9 mouse cellular contexts compared by ENCODE assay signal in genomic region chr5:92112175-92112574, GRCm38 (mm10). TPM values are rescaled to one million over a fixed set of nuclear protein-coding genes. Genes with fewer than 3 reads are reported as not detected.
DNase-seq lines count a peak whose midpoint lies in the region; ATAC-seq and TF ChIP-seq lines count a peak whose summit lies in the region.
"Had no signal": no experiment of that assay in that cellular context is flagged by ENCODE, and none has a peak within 500 bp of the region (broad histone marks: within the 10 kb centered on the region; RNA-seq: fewer than 3 reads in every experiment).

No protein-coding gene starts in this region.

- ATAC-seq in heart, embryonic 11.5 days (replicated peaks; ENCODE audit: insufficient number of reproducible peaks, low FRiP score, low TSS enrichment): no peak
- ATAC-seq in heart, postnatal 0 days (ENCODE audit: insufficient read depth, low read depth): no peak
- no peak for ATAC-seq in liver, embryonic 14.5 days (ENCODE audit: insufficient read depth)

- H3K9ac ChIP-seq in heart, embryonic 11.5 days (ENCODE audit: low read depth, low read length): no peak overlapping the region; the same call in 1 of the 2 replicates
- no peak overlapping the region for H3K9ac ChIP-seq in ES-Bruce4 (ENCODE audit: low read depth, poor library complexity, severe bottlenecking)
- peak overlapping the region; percentile 32 for H3K9ac ChIP-seq in heart, postnatal 0 days (replicated peaks; ENCODE audit: low read depth, low read length)
- H3K9ac ChIP-seq in liver, embryonic 14.5 days (replicated peaks): no peak overlapping the region; the same call in 1 of the 2 replicates

- no peaks in the 10 kb centered on the region for H3K36me3 ChIP-seq in heart, embryonic 11.5 days (ENCODE audit: control insufficient read depth, insufficient read depth, low read length)
- no peaks in the 10 kb centered on the region for H3K36me3 ChIP-seq in ES-Bruce4 (ENCODE audit: control insufficient read depth, insufficient read depth, low read length, poor library complexity, severe bottlenecking)
- no peaks in the 10 kb centered on the region for H3K36me3 ChIP-seq in heart, postnatal 0 days (replicated peaks; ENCODE audit: control insufficient read depth, insufficient read depth, low read length)
- H3K36me3 ChIP-seq in liver, embryonic 14.5 days (replicated peaks; ENCODE audit: control insufficient read depth, insufficient read depth, low read depth): no peaks in the 10 kb centered on the region

- peak; percentile 80 for TF ChIP-seq EP300 in ES-Bruce4 (IDR thresholded peaks at IDR 0.05; ENCODE audit: insufficient read depth, low read depth, low read length)
- no peak for TF ChIP-seq EP300 in heart, postnatal 0 days (IDR thresholded peaks at IDR 0.05; ENCODE audit: low read depth)
- TF ChIP-seq EP300 in liver, embryonic 14.5 days (IDR thresholded peaks at IDR 0.05; ENCODE audit: low read depth): no peak

- intact Hi-C loops in left cerebral cortex, postnatal 25 days (cut with DNase I): loop anchor here (10.0 kb wide), 1 partner anchor 147 kb away; the partner anchor contains the start of gene Rchy1

- peaks cover 7% of the 10 kb centered on the region; the same call in 1 of the 2 replicates for H3K4me1 ChIP-seq in heart, embryonic 11.5 days (ENCODE audit: control insufficient read depth, insufficient read depth, low read length)
- no peaks in the 10 kb centered on the region for H3K4me1 ChIP-seq in ES-Bruce4 (ENCODE audit: control insufficient read depth, insufficient read depth, low read length)
- peaks cover 9% of the 10 kb centered on the region; the same call in 1 of the 2 replicates for H3K4me1 ChIP-seq in heart, postnatal 0 days (ENCODE audit: control insufficient read depth, insufficient read depth)
- H3K4me1 ChIP-seq in liver, embryonic 14.5 days (replicated peaks; ENCODE audit: control insufficient read depth in 2 of 2, insufficient read depth in 2 of 2, low read length in 1 of 2): peaks cover 14 to 21% of the 10 kb centered on the region in 2 experiments

- H3K4me3 ChIP-seq in heart, embryonic 11.5 days (ENCODE audit: low read depth, low read length): peak overlapping the region; percentile 26
- no peak overlapping the region for H3K4me3 ChIP-seq in ES-Bruce4 (ENCODE audit: low read depth, low read length)
- H3K4me3 ChIP-seq in heart, postnatal 0 days (ENCODE audit: low read depth, low read length): peak overlapping the region; percentile 37
- H3K4me3 ChIP-seq in liver, embryonic 14.5 days (ENCODE audit: insufficient read depth in 1 of 2, low read depth in 2 of 2, low read length in 2 of 2): no peak overlapping the region

- TF ChIP-seq CTCF in ES-Bruce4 (IDR thresholded peaks at IDR 0.05; ENCODE audit: low read depth, low read length): no peak
- TF ChIP-seq CTCF in heart, postnatal 0 days (IDR thresholded peaks at IDR 0.05; ENCODE audit: low read depth): no peak
- TF ChIP-seq CTCF in liver, embryonic 14.5 days (IDR thresholded peaks at IDR 0.05; ENCODE audit: low read depth): no peak

- TF ChIP-seq POLR2A in ES-Bruce4 (IDR thresholded peaks at IDR 0.05; ENCODE audit: insufficient read depth, low read length): no peak

- peak overlapping the region; percentile 64 for H3K4me2 ChIP-seq in heart, embryonic 11.5 days
- H3K4me2 ChIP-seq in heart, postnatal 0 days (ENCODE audit: low read depth, low read length): peak overlapping the region; percentile 63
- peak overlapping the region; percentile 36 for H3K4me2 ChIP-seq in liver, embryonic 14.5 days (ENCODE audit: low read depth)

- H3K9me3 ChIP-seq in heart, embryonic 11.5 days (replicated peaks; ENCODE audit: control insufficient read depth, low read length): no peaks in the 10 kb centered on the region
- H3K9me3 ChIP-seq in ES-Bruce4 (replicated peaks; ENCODE audit: control insufficient read depth, insufficient read depth, low read length, poor library complexity, severe bottlenecking): no peaks in the 10 kb centered on the region
- H3K9me3 ChIP-seq in heart, postnatal 0 days (replicated peaks; ENCODE audit: control insufficient read depth, low read length): no peaks in the 10 kb centered on the region
- H3K9me3 ChIP-seq in liver, embryonic 14.5 days (ENCODE audit: control insufficient read depth, low read length): no peaks in the 10 kb centered on the region

- no peak for DNase-seq in heart, adult 18-20 months
- DNase-seq in heart, postnatal 0 days (ENCODE audit: low spot score): no peak
- DNase-seq in liver, embryonic 14.5 days (ENCODE audit: low read depth in 3 of 3, low spot score in 3 of 3): no peak
- DNase-seq in thymus, postnatal 4 days: no peak
- no peak for DNase-seq in left cerebral cortex, postnatal 25 days (ENCODE audit: low spot score in 2 of 2)
- no peak for DNase-seq in cerebellum, postnatal 4 days (ENCODE audit: low spot score in 2 of 2)
- DNase-seq: adrenal gland, adult 8-10 months had no signal

- no peak overlapping the region for H3K27ac ChIP-seq in heart, embryonic 11.5 days (ENCODE audit: low read depth, low read length)
- peak overlapping the region; percentile 99 for H3K27ac ChIP-seq in ES-Bruce4 (ENCODE audit: insufficient read depth, low read length)
- peak overlapping the region; percentile 71 for H3K27ac ChIP-seq in heart, postnatal 0 days (ENCODE audit: low read depth)
- no peak overlapping the region for H3K27ac ChIP-seq in liver, embryonic 14.5 days

- 10% methylated on average over 6 of the region's 6 CpGs for WGBS in heart, embryonic 11.5 days (ENCODE audit: insufficient replicate concordance)
- WGBS in heart, postnatal 0 days: 24% methylated on average over 6 of the region's 6 CpGs
- WGBS in liver, embryonic 14.5 days (ENCODE audit: insufficient replicate concordance): 14% methylated on average over 6 of the region's 6 CpGs

- H3K27me3 ChIP-seq in heart, embryonic 11.5 days (ENCODE audit: control insufficient read depth, insufficient read depth, low read length): 0 out of 2 replicates have a peak, but pooled peaks cover 5% of the 10 kb centered on the region
- H3K27me3 ChIP-seq in ES-Bruce4 (ENCODE audit: control insufficient read depth, insufficient read depth, low read length, poor library complexity, severe bottlenecking): no peaks in the 10 kb centered on the region
- H3K27me3 ChIP-seq in heart, postnatal 0 days (ENCODE audit: control insufficient read depth, insufficient read depth, low read length): no peaks in the 10 kb centered on the region
- H3K27me3 ChIP-seq in liver, embryonic 14.5 days (ENCODE audit: control insufficient read depth, insufficient read depth, low read length): peaks cover 12% of the 10 kb centered on the region

RNA-seq across cellular contexts. Expression of gene Uso1, which starts 25.6 kb away (rescaled TPM):
- 25.9 and 26.7 TPM in 2 replicates for polyA plus RNA-seq in heart, embryonic 11.5 days (2014; fragmentation: Nextera tagmentation; extraction: Ambion mirVana)
- 10 to 100 TPM; 43.5 to 43.7 TPM for total RNA-seq in heart, adult 18-20 months (2021)
- 66.0 and 72.8 TPM in 2 replicates for polyA plus RNA-seq in ES-Bruce4 (2011; ENCODE audit: insufficient read depth, insufficient read length, low read depth, missing spikeins)
- total RNA-seq in heart, postnatal 0 days (2014; rRNA removed; ENCODE audit: low replicate concordance): 10.8 and 12.1 TPM in 2 replicates
- 24.9 and 25.5 TPM in 2 replicates for polyA plus RNA-seq in heart, postnatal 0 days (2015; fragmentation: Nextera tagmentation; extraction: Ambion mirVana)
- polyA plus RNA-seq in liver, embryonic 14.5 days (2012; rRNA removed): 11.1 and 18.6 TPM in 2 replicates
- polyA plus RNA-seq in liver, embryonic 14.5 days (2014; fragmentation: Nextera tagmentation; extraction: Ambion mirVana): 14.3 and 14.7 TPM in 2 replicates
- total RNA-seq in left cerebral cortex, postnatal 25 days (2021): 10 to 100 TPM; 74.6 to 76.7 TPM

RNA-seq across cellular contexts. Expression of gene G3bp2, which starts 28.7 kb away (rescaled TPM):
- 177 and 181 TPM in 2 replicates for polyA plus RNA-seq in heart, embryonic 11.5 days (2014; fragmentation: Nextera tagmentation; extraction: Ambion mirVana)
- total RNA-seq in heart, adult 18-20 months (2021): 10 to 100 TPM; 59.4 to 66.1 TPM
- polyA plus RNA-seq in ES-Bruce4 (2011; ENCODE audit: insufficient read depth, insufficient read length, low read depth, missing spikeins): 203 and 213 TPM in 2 replicates
- total RNA-seq in heart, postnatal 0 days (2014; rRNA removed; ENCODE audit: low replicate concordance): 32.1 and 46.9 TPM in 2 replicates
- 111 and 119 TPM in 2 replicates for polyA plus RNA-seq in heart, postnatal 0 days (2015; fragmentation: Nextera tagmentation; extraction: Ambion mirVana)
- 12.5 and 19.0 TPM in 2 replicates for polyA plus RNA-seq in liver, embryonic 14.5 days (2012; rRNA removed)
- polyA plus RNA-seq in liver, embryonic 14.5 days (2014; fragmentation: Nextera tagmentation; extraction: Ambion mirVana): 54.3 and 56.0 TPM in 2 replicates
- 100 to 1,000 TPM; 212 to 225 TPM for total RNA-seq in left cerebral cortex, postnatal 25 days (2021)

Comparison
In these comparisons a context has a peak if more than half of its experiments do, and no peak if none do; other contexts are left out.
1. H3K27ac ChIP-seq: peak in ES-Bruce4 (single experiment) and heart, postnatal 0 days (single experiment); none in heart, embryonic 11.5 days (single experiment) and liver, embryonic 14.5 days (single experiment).
2. H3K4me3 ChIP-seq: peak in heart, embryonic 11.5 days (single experiment) and heart, postnatal 0 days (single experiment); none in ES-Bruce4 (single experiment) and liver, embryonic 14.5 days (0 of 2).
3. Peak in every context shown above with its lines, with median percentiles within 50 percentile points of each other: H3K4me2 ChIP-seq.